Mouse (Mus musculus): ENCODE measurements around the gene Anxa7.

GRCm38 (mm10) chr14:20429833-20430232, 50.1 kb downstream of the Anxa7 start:
- TF ChIP-seq CTCF (conservative IDR thresholded peaks at IDR 0.05; ENCODE audit: insufficient read depth, insufficient read length, low read depth, low read length), result no peak
- TF ChIP-seq POLR2A (IDR thresholded peaks at IDR 0.05; ENCODE audit: low read depth, low read length), result no peak
